Mouse (Mus musculus) right cerebral cortex, postnatal 4 days (tissue): Measurements from ENCODE around the gene Zbtb38.
"Not testable (repeated sequence)": the region's sequence is repeated elsewhere in the genome, so short reads cannot be mapped to it uniquely, and the experiment has no call there.

ENCODE experiments used
- DNase-seq: peaks from one replicate; pipeline ENCODE4 v3.0.0-alpha.2; 2022

Gene Zbtb38

DNA sequence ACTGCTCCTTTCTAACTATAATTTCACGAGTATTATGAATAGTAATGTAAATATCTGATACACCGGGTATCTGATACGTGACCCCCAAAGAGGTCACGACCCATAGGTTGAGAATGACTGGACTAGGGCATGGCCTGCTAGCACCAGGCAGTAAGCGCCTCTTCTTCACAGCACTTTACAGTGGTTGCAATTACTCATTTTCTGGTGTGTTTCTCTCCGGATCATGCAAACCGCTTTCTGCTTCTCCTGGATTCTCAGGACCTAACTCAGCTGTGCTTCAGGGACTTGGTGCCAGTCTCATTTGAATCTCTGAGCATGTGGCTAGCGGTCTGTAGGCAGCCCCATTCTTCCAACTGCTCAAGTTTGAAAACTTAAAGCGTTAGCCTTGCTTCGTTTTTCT lies 76.0 kb downstream of the Zbtb38 start:
- no peak for DNase-seq

GRCm38 (mm10) chr9:96675763-96676640 lies 76.6 kb downstream of the Zbtb38 start:
- DNase-seq, result no peak

- DNase-seq, result no peak
Observed at GRCm38 (mm10) chr9:96675071-96675762, 77.4 kb downstream of the Zbtb38 start.

DNA sequence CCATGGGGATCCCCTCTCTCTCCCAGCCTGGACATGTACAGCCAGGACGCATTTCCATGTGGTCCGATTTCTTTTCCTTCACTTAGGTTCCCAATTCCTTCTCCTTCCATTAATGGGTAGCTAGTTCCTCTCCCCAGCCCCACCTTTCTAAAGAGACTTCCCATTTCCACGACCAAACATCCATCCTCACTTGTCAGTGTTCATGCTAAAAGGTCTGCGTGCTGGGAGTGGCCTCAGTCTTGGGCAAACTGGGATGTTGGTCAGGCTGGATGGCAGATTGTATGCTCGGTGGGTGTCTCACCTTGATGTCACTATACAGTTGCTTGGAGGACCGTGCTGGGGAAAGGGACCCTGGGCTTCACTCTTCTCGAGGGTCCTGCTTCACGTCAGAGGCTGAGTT lies 78.3 kb downstream of the Zbtb38 start:
- DNase-seq, result no peak

DNA sequence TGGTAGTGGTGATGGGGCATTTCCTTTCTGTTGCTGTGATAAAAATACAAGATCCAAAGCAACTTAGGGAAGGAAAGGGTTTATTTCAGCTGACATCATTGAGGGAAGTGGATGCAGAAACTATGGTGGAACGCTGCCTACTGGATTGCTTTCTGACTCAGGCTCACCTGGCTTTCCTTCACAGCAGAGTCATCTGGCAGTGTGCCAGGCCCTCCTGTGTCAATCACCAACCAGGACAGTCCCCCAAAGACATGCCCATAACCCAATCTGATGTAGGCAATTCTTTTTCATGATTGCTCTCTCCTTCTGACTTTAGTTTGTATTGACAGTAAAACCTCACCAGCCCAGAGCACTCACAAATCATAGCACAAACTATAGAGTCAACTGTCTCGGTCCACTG lies 80.2 kb downstream of the Zbtb38 start:
- DNase-seq, result no peak

DNA sequence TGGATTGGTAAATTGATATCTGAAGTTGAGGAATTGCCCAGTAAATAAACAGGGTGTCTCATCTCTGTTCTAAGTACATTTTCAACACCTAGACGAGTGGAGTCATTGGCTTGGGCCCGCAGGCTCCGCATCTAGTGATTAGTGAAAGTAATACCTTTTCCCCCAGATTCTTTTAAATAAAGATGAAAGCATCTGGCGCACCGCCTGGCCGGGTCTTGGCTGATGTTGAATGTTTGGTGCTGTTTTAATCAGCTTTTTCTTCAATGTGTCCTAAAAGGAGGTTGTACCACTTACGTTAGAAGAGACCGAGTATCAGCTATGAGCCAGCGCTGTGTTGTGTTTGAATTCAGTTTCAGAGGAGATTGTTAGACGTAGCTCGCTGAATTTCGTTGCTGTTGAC lies 81.4 kb downstream of the Zbtb38 start:
- DNase-seq, result peak; percentile 47

GRCm38 (mm10) chr9:96669877-96670276 lies 82.8 kb downstream of the Zbtb38 start:
- peak; percentile 95 for DNase-seq

- peak; percentile 78 for DNase-seq
Observed at GRCm38 (mm10) chr9:96668628-96669027, 84.0 kb downstream of the Zbtb38 start.

DNA sequence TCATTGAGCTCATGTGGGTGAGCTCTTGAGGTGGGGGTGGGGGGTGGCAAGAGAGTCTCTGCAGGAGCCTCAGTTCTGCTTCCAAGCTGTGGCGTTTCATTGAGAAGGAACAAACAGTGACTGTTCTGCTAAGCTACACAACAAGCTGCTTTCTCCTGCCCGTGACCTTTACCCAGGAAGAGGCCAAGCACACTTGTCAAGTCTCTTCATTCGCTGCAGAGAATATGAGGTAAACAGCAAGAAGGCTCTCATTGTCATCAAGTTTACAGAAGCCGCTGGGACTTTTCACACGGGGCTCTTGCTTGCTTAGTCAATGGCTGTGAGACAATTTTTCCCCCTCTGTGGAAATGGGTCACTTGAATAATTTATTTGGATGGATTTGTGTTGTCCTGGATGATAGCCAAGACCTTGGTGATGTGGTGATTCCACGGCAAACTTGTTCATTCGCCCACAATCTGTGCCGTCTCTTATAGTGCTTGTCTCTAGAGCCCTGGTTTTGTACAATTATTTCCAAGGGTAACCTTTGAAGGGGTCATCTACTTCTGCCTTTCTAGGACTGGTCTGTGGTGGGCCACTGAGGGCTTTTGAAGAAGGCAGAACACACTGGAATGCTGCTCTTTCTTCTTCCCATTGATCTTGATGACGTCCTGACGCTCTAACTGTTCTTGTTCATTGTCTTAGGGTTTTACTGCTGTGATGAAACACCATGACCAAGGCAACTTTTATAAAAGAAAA lies 92.0 kb downstream of the Zbtb38 start:
- DNase-seq, result no peak

- no peak for DNase-seq
Observed at GRCm38 (mm10) chr9:96659801-96660200, 92.8 kb downstream of the Zbtb38 start.

DNA sequence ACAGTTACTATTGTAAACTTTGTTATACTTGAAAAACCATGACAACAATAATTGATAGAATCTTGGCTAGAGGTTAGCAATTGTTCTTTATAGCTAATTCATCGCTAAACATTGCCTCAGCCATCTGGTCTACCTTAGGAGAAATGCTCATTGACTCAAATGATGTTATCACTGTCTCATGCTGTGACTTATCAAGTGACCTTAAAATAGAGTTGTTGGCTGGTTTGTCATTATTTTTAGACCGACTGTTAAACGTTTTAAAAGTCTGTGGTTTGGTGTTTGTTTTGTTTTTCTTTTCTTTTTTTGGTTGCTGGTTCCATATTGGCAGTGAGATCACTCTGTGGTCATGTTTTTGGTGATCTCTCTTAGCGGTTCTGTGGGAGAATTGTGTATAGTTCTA lies 99.1 kb downstream of the Zbtb38 start:
- no peak for DNase-seq

GRCm38 (mm10) chr9:96652763-96653162 lies 99.9 kb downstream of the Zbtb38 start:
- no peak for DNase-seq

DNA sequence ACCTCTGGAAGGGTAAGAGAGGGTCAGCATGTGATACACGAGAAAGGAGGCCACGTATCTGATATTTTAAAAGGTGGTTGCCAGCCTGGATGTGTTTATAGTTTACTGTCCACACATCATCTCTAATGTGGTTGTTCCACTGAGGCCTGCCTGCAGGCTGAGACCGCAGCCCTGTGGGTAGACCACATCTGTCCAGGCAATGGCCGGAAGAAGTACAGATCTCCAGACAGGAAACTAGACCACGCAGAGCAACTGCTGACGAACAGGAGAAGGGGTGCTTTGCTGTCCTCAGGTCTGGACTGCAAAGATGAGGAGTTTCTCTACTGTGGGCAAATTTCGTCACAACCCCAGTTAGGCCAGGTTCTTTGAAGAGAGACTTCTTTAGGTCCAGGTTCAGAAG lies 101.8 kb downstream of the Zbtb38 start:
- no peak for DNase-seq

- DNase-seq, result no peak
Observed at GRCm38 (mm10) chr9:96649924-96650323, 102.7 kb downstream of the Zbtb38 start.

DNA sequence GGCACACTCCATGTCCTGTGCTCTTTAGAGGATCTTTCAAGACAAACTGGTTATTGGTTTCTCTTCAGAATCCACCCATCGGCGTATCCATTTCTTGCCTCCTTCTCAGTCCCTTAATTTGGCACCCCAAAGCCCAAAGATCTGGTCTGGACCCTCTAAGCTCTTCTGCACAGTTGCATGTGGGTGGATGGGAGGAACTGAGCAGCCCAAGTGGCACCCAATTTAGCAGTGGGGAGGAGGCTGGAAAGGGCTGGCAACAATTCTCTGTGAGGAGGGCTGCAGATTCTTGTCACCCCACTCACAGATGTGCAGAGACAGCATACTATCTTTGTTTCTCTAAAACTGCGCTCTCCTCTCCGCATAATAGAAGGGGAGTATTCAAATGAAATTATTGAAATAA lies 103.3 kb downstream of the Zbtb38 start:
- no peak for DNase-seq

DNA sequence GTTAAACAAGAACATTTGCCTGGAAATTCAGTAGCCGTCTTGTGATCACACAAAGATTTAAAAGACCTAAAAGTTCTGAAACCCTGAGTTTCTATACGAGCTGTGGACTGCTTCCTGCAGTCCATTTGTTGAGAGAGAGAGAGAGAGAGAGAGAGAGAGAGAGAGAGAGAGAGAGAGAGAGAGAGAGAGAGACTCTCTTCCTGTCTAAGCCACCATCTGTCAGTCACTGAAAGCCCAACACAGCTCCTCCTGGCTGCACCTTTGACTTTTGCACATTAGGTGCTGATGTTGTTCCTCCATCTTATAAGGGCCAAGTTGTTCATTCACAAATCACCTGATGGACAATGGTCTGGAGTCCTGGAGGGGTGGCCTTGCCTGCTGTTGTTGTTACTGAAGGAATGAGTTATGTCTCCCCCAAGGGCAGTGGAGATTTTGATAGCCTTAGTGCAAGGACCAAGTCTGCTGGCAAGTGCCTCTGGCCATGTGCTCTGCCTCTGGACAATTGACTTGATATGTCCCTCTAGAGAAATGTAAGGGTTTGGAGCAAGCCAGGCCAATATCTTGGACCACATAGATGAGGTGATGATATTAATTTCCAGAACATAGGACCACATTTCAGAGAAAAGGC lies 105.8 kb downstream of the Zbtb38 start:
- DNase-seq, result no peak

- no peak for DNase-seq
Observed at GRCm38 (mm10) chr9:96644840-96645239, 107.8 kb downstream of the Zbtb38 start.

GRCm38 (mm10) chr9:96644002-96644401 lies 108.6 kb downstream of the Zbtb38 start:
- not testable (repeated sequence) for DNase-seq

DNA sequence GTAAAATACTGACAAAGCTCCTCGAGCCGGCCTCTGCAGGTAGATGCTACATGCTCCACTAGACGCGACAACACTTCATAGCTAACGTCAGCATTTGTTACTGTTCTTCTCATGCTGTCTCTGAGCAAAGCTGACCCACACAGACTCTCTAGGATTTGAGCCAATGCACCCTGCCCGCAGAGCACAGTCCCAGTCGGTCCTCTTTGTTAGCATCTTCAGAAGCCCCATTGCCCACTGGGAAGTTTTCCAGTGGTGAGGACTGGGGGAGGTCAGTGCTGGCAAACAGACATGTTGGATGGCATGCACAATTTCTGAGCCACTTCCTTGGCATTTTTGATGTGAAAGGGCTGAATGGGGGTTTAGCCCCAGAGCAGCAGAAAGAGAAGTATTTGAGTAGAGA lies 113.2 kb downstream of the Zbtb38 start:
- DNase-seq, result peak; percentile 20

- DNase-seq, result no peak
Observed at GRCm38 (mm10) chr9:96638508-96638907, 114.1 kb downstream of the Zbtb38 start.

GRCm38 (mm10) chr9:96637157-96637548 lies 115.5 kb downstream of the Zbtb38 start:
- no peak for DNase-seq

GRCm38 (mm10) chr9:96636423-96637156 lies 116.0 kb downstream of the Zbtb38 start:
- DNase-seq, result no peak
